In the genomic region with DNA sequence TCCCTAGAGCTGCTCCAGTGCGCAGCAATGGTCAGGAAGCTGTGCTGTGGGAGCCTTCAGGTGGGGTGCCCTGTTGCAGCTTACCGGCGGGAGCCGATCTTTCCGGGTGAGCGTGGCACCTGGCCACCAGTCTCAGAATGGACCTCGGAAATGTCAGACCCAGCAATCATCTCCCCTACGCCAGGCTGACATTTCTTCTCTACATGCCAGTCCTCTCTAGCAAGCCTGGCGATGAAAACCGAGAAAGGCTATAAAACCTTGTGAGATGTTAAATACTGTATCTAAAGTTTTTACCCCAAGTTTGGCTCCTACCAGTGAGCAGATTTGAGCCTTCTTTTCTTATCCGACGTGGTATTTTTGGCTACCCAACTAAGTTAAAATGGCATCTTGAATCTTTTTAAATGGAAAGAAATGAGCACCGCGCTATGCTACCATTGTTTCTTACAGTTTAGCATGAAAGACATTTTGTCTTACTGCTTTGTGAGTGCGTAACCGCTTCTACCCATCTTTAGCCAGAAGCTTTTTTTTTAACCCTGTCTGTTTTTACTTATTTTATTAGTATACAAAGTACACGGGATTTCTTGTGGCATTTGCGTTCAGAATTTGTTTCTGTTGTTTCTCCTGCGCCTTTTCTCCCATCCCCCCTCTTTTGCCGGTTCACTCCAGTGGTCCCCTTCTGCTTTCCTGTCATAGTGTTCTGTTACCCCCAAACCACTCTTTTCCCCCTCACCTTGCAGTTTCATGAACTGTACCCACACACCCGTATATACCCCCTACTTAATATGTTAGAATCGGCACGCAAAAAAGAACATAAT, we compare ENCODE assay signal across 7 mouse cellular contexts. TPM values are rescaled to one million over a fixed set of nuclear protein-coding genes. Genes with fewer than 3 reads are reported as not detected.
DNase-seq lines count a peak whose midpoint lies in the region; ATAC-seq lines count a peak whose summit lies in the region.

No protein-coding gene starts in this region.

- H3K27me3 ChIP-seq in lung, embryonic 16.5 days (ENCODE audit: control insufficient read depth, insufficient read depth, low read depth, low read length): peaks cover 2% of the 10 kb centered on the region; the same call in 1 of the 2 replicates
- H3K27me3 ChIP-seq in embryonic facial prominence, embryonic 14.5 days (replicated peaks; ENCODE audit: control insufficient read depth, insufficient read depth, low read length): no peaks in the 10 kb centered on the region
- H3K27me3 ChIP-seq in intestine, embryonic 14.5 days (replicated peaks; ENCODE audit: control insufficient read depth, insufficient read depth, low read length): no peaks in the 10 kb centered on the region
- H3K27me3 ChIP-seq in neural tube, embryonic 15.5 days (replicated peaks): peaks cover 6% of the 10 kb centered on the region; the same call in 1 of the 2 replicates

- peaks cover 6% of the 10 kb centered on the region for H3K4me1 ChIP-seq in lung, embryonic 16.5 days (replicated peaks; ENCODE audit: control insufficient read depth, insufficient read depth, low read length)
- H3K4me1 ChIP-seq in embryonic facial prominence, embryonic 14.5 days (ENCODE audit: control insufficient read depth, insufficient read depth, low read length): peaks cover 5% of the 10 kb centered on the region; the same call in 1 of the 2 replicates
- no peaks in the 10 kb centered on the region for H3K4me1 ChIP-seq in intestine, embryonic 14.5 days (replicated peaks; ENCODE audit: control insufficient read depth, insufficient read depth, low read length)
- peaks cover 10% of the 10 kb centered on the region for H3K4me1 ChIP-seq in neural tube, embryonic 15.5 days

- H3K4me2 ChIP-seq in lung, embryonic 16.5 days (ENCODE audit: low read depth, low read length): peak overlapping the region; percentile 90
- H3K4me2 ChIP-seq in embryonic facial prominence, embryonic 14.5 days (ENCODE audit: low read depth, low read length): peak overlapping the region; percentile 83
- peak overlapping the region; percentile 64 for H3K4me2 ChIP-seq in intestine, embryonic 14.5 days (ENCODE audit: low read length)
- peak overlapping the region; percentile 85 for H3K4me2 ChIP-seq in neural tube, embryonic 15.5 days

- 9% methylated on average over 23 of the region's 23 CpGs for WGBS in lung, embryonic 16.5 days
- WGBS in embryonic facial prominence, embryonic 14.5 days: 10% methylated on average over 23 of the region's 23 CpGs
- 10% methylated on average over 23 of the region's 23 CpGs for WGBS in intestine, embryonic 14.5 days
- WGBS in neural tube, embryonic 15.5 days: 12% methylated on average over 23 of the region's 23 CpGs

- ATAC-seq in lung, embryonic 16.5 days (ENCODE audit: low read depth): no peak
- no peak for ATAC-seq in embryonic facial prominence, embryonic 14.5 days (ENCODE audit: low read depth)
- no peak for ATAC-seq in intestine, embryonic 14.5 days (replicated peaks; ENCODE audit: low FRiP score, low TSS enrichment, low read depth)
- no peak for ATAC-seq in neural tube, embryonic 15.5 days (ENCODE audit: low FRiP score)
- ATAC-seq in granulocyte monocyte progenitor cell, adult 5-6 weeks (replicated peaks; ENCODE audit: poor library complexity, severe bottlenecking): no peak

- no peaks in the 10 kb centered on the region for H3K9me3 ChIP-seq in lung, embryonic 16.5 days (ENCODE audit: control insufficient read depth, low read length)
- H3K9me3 ChIP-seq in embryonic facial prominence, embryonic 14.5 days (ENCODE audit: control insufficient read depth, low read length): no peaks in the 10 kb centered on the region
- H3K9me3 ChIP-seq in intestine, embryonic 14.5 days (ENCODE audit: control insufficient read depth, low read length): no peaks in the 10 kb centered on the region
- no peaks in the 10 kb centered on the region for H3K9me3 ChIP-seq in neural tube, embryonic 15.5 days (replicated peaks)

- no peak for DNase-seq in lung, postnatal 10 days
- DNase-seq in embryonic facial prominence, embryonic 14.5 days (ENCODE audit: low spot score): no peak
- DNase-seq in intestine, embryonic 14.5 days (ENCODE audit: low spot score): no peak
- no peak for DNase-seq in gastrocnemius, postnatal 10 days

- H3K27ac ChIP-seq in lung, embryonic 16.5 days (ENCODE audit: low read length): peak overlapping the region; percentile 93
- peak overlapping the region; percentile 81 for H3K27ac ChIP-seq in embryonic facial prominence, embryonic 14.5 days (replicated peaks; ENCODE audit: low read depth, low read length)
- H3K27ac ChIP-seq in intestine, embryonic 14.5 days (ENCODE audit: low read depth): peak overlapping the region; percentile 55; the same call in 1 of the 2 replicates
- peak overlapping the region; percentile 95 for H3K27ac ChIP-seq in neural tube, embryonic 15.5 days (replicated peaks)

- no peaks in the 10 kb centered on the region for H3K36me3 ChIP-seq in lung, embryonic 16.5 days (ENCODE audit: control insufficient read depth, insufficient read depth, low read length)
- no peaks in the 10 kb centered on the region for H3K36me3 ChIP-seq in embryonic facial prominence, embryonic 14.5 days (ENCODE audit: control insufficient read depth, insufficient read depth, low read length)
- H3K36me3 ChIP-seq in intestine, embryonic 14.5 days (ENCODE audit: control insufficient read depth, insufficient read depth, low read length): no peaks in the 10 kb centered on the region
- H3K36me3 ChIP-seq in neural tube, embryonic 15.5 days: no peaks in the 10 kb centered on the region

- peak overlapping the region; percentile 81 for H3K4me3 ChIP-seq in lung, embryonic 16.5 days (ENCODE audit: low read length)
- peak overlapping the region; percentile 66 for H3K4me3 ChIP-seq in embryonic facial prominence, embryonic 14.5 days (ENCODE audit: low read depth, low read length)
- peak overlapping the region; percentile 55 for H3K4me3 ChIP-seq in intestine, embryonic 14.5 days (ENCODE audit: low read depth, low read length)
- H3K4me3 ChIP-seq in neural tube, embryonic 15.5 days (replicated peaks): peak overlapping the region; percentile 78

- peak overlapping the region; percentile 84 for H3K9ac ChIP-seq in lung, embryonic 16.5 days (ENCODE audit: low read length)
- peak overlapping the region; percentile 76 for H3K9ac ChIP-seq in embryonic facial prominence, embryonic 14.5 days (ENCODE audit: low read depth, low read length)
- peak overlapping the region; percentile 53 for H3K9ac ChIP-seq in intestine, embryonic 14.5 days (ENCODE audit: low read length)
- H3K9ac ChIP-seq in neural tube, embryonic 15.5 days (replicated peaks): peak overlapping the region; percentile 77

RNA-seq across cellular contexts. Expression of a gene that starts 0.6 kb away (rescaled TPM):
- polyA plus RNA-seq in lung, embryonic 16.5 days (2015; fragmentation: Nextera tagmentation; extraction: Ambion mirVana): 8.2 and 9.5 TPM in 2 replicates
- polyA plus RNA-seq in embryonic facial prominence, embryonic 14.5 days (2014; fragmentation: Nextera tagmentation; extraction: Ambion mirVana): 5.3 and 7.2 TPM in 2 replicates
- polyA plus RNA-seq in intestine, embryonic 14.5 days (2014; fragmentation: Nextera tagmentation; extraction: Ambion mirVana): 4.9 and 5.2 TPM in 2 replicates
- polyA plus RNA-seq in neural tube, embryonic 15.5 days (2015; fragmentation: Nextera tagmentation; extraction: Ambion mirVana): 10.4 and 12.0 TPM in 2 replicates
- 5.7 TPM in 2 replicates for total RNA-seq in granulocyte monocyte progenitor cell, adult 5-6 weeks (2014; fragmentation: Nextera tagmentation)
- total RNA-seq in granulocyte monocyte progenitor cell, adult 5-6 weeks (2017): 8.1 and 8.2 TPM in 2 replicates
- total RNA-seq in gastrocnemius, postnatal 10 days (2021): 1 to 10 TPM; 2.3 to 3.3 TPM

RNA-seq across cellular contexts. Expression of a gene that starts 5.9 kb away (rescaled TPM):
- polyA plus RNA-seq in lung, embryonic 16.5 days (2015; fragmentation: Nextera tagmentation; extraction: Ambion mirVana): 8.8 TPM in 2 replicates
- polyA plus RNA-seq in embryonic facial prominence, embryonic 14.5 days (2014; fragmentation: Nextera tagmentation; extraction: Ambion mirVana): 9.6 TPM in 2 replicates
- 9.0 and 9.6 TPM in 2 replicates for polyA plus RNA-seq in intestine, embryonic 14.5 days (2014; fragmentation: Nextera tagmentation; extraction: Ambion mirVana)
- polyA plus RNA-seq in neural tube, embryonic 15.5 days (2015; fragmentation: Nextera tagmentation; extraction: Ambion mirVana): 7.4 and 7.5 TPM in 2 replicates
- 6.0 and 6.8 TPM in 2 replicates for total RNA-seq in granulocyte monocyte progenitor cell, adult 5-6 weeks (2014; fragmentation: Nextera tagmentation)
- total RNA-seq in granulocyte monocyte progenitor cell, adult 5-6 weeks (2017): 4.0 and 5.3 TPM in 2 replicates
- 1 to 10 TPM; 6.1 to 7.0 TPM for total RNA-seq in gastrocnemius, postnatal 10 days (2021)

RNA-seq across cellular contexts. Expression of a gene that starts 24.6 kb away (rescaled TPM):
- polyA plus RNA-seq in lung, embryonic 16.5 days (2015; fragmentation: Nextera tagmentation; extraction: Ambion mirVana): 27.0 and 30.9 TPM in 2 replicates
- 22.1 and 22.6 TPM in 2 replicates for polyA plus RNA-seq in embryonic facial prominence, embryonic 14.5 days (2014; fragmentation: Nextera tagmentation; extraction: Ambion mirVana)
- 29.1 and 30.6 TPM in 2 replicates for polyA plus RNA-seq in intestine, embryonic 14.5 days (2014; fragmentation: Nextera tagmentation; extraction: Ambion mirVana)
- 15.3 and 22.1 TPM in 2 replicates for polyA plus RNA-seq in neural tube, embryonic 15.5 days (2015; fragmentation: Nextera tagmentation; extraction: Ambion mirVana)
- total RNA-seq in granulocyte monocyte progenitor cell, adult 5-6 weeks (2014; fragmentation: Nextera tagmentation): 17.2 and 32.3 TPM in 2 replicates
- total RNA-seq in granulocyte monocyte progenitor cell, adult 5-6 weeks (2017): 24.0 and 39.4 TPM in 2 replicates
- 1 to 10 TPM; 3.0 to 6.0 TPM for total RNA-seq in gastrocnemius, postnatal 10 days (2021)

RNA-seq across cellular contexts. Expression of a gene that starts 24.7 kb away (rescaled TPM):
- 214 and 222 TPM in 2 replicates for polyA plus RNA-seq in lung, embryonic 16.5 days (2015; fragmentation: Nextera tagmentation; extraction: Ambion mirVana)
- polyA plus RNA-seq in embryonic facial prominence, embryonic 14.5 days (2014; fragmentation: Nextera tagmentation; extraction: Ambion mirVana): 263 and 284 TPM in 2 replicates
- 269 and 295 TPM in 2 replicates for polyA plus RNA-seq in intestine, embryonic 14.5 days (2014; fragmentation: Nextera tagmentation; extraction: Ambion mirVana)
- polyA plus RNA-seq in neural tube, embryonic 15.5 days (2015; fragmentation: Nextera tagmentation; extraction: Ambion mirVana): 244 and 277 TPM in 2 replicates
- total RNA-seq in granulocyte monocyte progenitor cell, adult 5-6 weeks (2014; fragmentation: Nextera tagmentation): 213 and 226 TPM in 2 replicates
- total RNA-seq in granulocyte monocyte progenitor cell, adult 5-6 weeks (2017): 145 and 266 TPM in 2 replicates
- total RNA-seq in gastrocnemius, postnatal 10 days (2021): 100 to 1,000 TPM; 231 to 245 TPM

RNA-seq across cellular contexts. Expression of a gene that starts 50.7 kb away (rescaled TPM):
- not detected in 2 replicates for polyA plus RNA-seq in lung, embryonic 16.5 days (2015; fragmentation: Nextera tagmentation; extraction: Ambion mirVana)
- 0.11 TPM in 1 of 2 replicates, not detected in the other for polyA plus RNA-seq in embryonic facial prominence, embryonic 14.5 days (2014; fragmentation: Nextera tagmentation; extraction: Ambion mirVana)
- polyA plus RNA-seq in intestine, embryonic 14.5 days (2014; fragmentation: Nextera tagmentation; extraction: Ambion mirVana): not detected in 2 replicates
- not detected in 2 replicates for polyA plus RNA-seq in neural tube, embryonic 15.5 days (2015; fragmentation: Nextera tagmentation; extraction: Ambion mirVana)
- total RNA-seq in granulocyte monocyte progenitor cell, adult 5-6 weeks (2014; fragmentation: Nextera tagmentation): not detected in 2 replicates
- total RNA-seq in granulocyte monocyte progenitor cell, adult 5-6 weeks (2017): not detected in 2 replicates
- total RNA-seq in gastrocnemius, postnatal 10 days (2021): not detected
